Mouse (Mus musculus): ENCODE results near the gene Ranbp1. TPM values are rescaled to one million over a fixed set of nuclear protein-coding genes. Genes with fewer than 3 reads are reported as not detected.

The Ranbp1 gene
- total RNA-seq, 2 experiments from 2014 or later, result 87.3 to 92.9 TPM

DNA sequence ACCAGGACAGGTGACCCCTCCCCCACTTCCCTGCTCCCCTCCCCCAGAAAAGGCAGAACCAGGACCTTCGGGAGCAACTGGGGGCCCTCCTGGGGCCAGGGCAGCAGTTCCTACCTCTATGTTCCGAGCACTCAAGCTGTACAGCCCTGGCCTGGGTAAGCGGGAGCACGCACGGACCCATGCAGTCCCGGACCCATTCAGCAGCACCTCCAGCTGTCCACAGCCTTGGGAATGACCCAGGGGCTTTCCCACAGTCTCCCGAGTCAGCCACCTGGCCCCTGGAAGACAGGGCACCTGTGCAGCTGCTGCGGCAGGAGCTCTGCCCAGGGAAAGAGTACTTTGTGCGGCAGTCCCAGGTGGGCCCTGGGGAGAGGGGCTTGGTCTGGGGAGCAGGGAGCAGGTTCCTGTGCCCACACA lies 29.9 kb downstream of the Ranbp1 start:
- DNase-seq (ENCODE audit: extremely low spot score in 1 of 2, low spot score in 2 of 2), result no peak
- intact Hi-C loops (cut with DNase I), result no loop called here
- no peak for TF ChIP-seq CTCF (IDR thresholded peaks at IDR 0.05)

GRCm38 (mm10) chr16:18217579-18217978 lies 31.0 kb downstream of the Ranbp1 start, which contains the start of gene Ccdc188:
Ccdc188 (plus strand) TSS chr16:18217879.
- TF ChIP-seq CTCF (IDR thresholded peaks at IDR 0.05), result no peak
- Histone ChIP-seq H3K27ac (no peak within 1 kb of the TSS), H3K4me3 (no peak within 1 kb of the TSS)
- intact Hi-C loops (cut with DNase I), result no loop called here
- DNase-seq (ENCODE audit: extremely low spot score in 1 of 2, low spot score in 2 of 2), result no peak

More for the DNA sequence above, 29.9 kb downstream of the Ranbp1 start:
- Histone ChIP-seq H3K4me3 (no peak overlapping the region), H3K27ac (no peak overlapping the region)

- TF ChIP-seq CTCF (IDR thresholded peaks at IDR 0.05), result no peak
- no peak for DNase-seq (ENCODE audit: extremely low spot score in 1 of 2, low spot score in 2 of 2)
- intact Hi-C loops (cut with DNase I), result no loop called here
- Histone ChIP-seq H3K27ac (peak overlapping the region; percentile 76), H3K4me3 (peak overlapping the region; percentile 2; the same call in 1 of the 2 replicates)
These were observed 33.7 kb downstream of the Ranbp1 start for GRCm38 (mm10) chr16:18214858-18215257.

GRCm38 (mm10) chr16:18213689-18214088 lies 34.8 kb downstream of the Ranbp1 start:
- no peak for TF ChIP-seq CTCF (IDR thresholded peaks at IDR 0.05)
- intact Hi-C loops (cut with DNase I), result no loop called here

DNA sequence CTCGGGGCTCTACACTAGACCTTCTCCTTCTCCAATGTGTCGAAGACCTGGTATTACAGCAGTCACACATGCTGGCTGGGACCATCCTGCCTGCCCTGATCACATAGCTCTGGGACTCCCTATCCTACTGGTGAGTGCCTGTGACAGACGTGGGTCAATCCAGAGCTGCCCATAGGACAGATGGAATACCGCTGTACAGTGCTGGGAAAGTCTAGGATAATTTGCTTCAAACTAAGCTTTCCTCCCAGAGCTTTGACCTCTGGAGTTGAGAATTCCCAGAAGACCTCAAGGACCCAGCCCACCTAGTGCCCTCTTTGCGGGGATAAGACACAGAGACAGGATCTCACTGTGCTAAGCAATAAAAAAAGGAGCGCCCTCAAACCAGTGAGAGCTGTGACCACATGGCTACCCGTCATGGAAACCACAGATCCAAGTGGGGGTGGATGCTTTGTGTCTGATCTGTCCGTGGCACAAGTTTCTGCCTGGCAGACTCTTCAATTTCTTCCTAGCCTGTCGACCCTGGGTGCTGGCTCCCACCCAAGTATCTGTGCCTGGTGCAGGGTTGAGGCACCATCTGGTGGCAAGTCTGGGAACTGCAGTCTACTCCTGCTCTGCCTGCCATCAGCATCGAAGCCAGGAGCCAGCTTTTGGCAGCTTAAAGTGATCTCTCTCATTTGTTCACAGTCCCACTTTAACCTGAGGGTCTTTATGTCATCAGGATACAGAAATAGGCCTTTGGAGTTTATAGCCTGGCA lies 36.9 kb downstream of the Ranbp1 start:
- H3K27ac ChIP-seq, result peak overlapping the region; percentile 42; the same call in 1 of the 2 replicates
- peak; percentile 89 to 95 for DNase-seq (ENCODE audit: extremely low spot score in 1 of 2, low spot score in 2 of 2)
- TF ChIP-seq CTCF (IDR thresholded peaks at IDR 0.05), result peak; percentile 99
- H3K4me3 ChIP-seq, result no peak overlapping the region
- intact Hi-C loops (cut with DNase I), result loop anchor here (1.0 to 2.0 kb wide), 4 partner anchors 39 to 159 kb away; partner anchors contain the start of genes Dgcr6 and Rtn4r

More at GRCm38 (mm10) chr16:18213689-18214088, 34.8 kb downstream of the Ranbp1 start:
- Histone ChIP-seq H3K27ac (peak overlapping the region; percentile 76), H3K4me3 (peak overlapping the region; percentile 9; the same call in 1 of the 2 replicates)
- peak; percentile 72 to 74 for DNase-seq (ENCODE audit: extremely low spot score in 1 of 2, low spot score in 2 of 2)

- TF ChIP-seq CTCF (IDR thresholded peaks at IDR 0.05), result peak; percentile 87
- Histone ChIP-seq H3K27ac (peak overlapping the region; percentile 42; the same call in 1 of the 2 replicates), H3K4me3 (no peak overlapping the region)
- intact Hi-C loops (cut with DNase I), result loop anchor here (1.0 to 2.0 kb wide), 4 partner anchors 39 to 158 kb away; partner anchors contain the start of genes Dgcr6 and Rtn4r
- peak; percentile 71 to 83 for DNase-seq (ENCODE audit: extremely low spot score in 1 of 2, low spot score in 2 of 2)
These were observed 37.7 kb downstream of the Ranbp1 start for GRCm38 (mm10) chr16:18210701-18211416.

DNA sequence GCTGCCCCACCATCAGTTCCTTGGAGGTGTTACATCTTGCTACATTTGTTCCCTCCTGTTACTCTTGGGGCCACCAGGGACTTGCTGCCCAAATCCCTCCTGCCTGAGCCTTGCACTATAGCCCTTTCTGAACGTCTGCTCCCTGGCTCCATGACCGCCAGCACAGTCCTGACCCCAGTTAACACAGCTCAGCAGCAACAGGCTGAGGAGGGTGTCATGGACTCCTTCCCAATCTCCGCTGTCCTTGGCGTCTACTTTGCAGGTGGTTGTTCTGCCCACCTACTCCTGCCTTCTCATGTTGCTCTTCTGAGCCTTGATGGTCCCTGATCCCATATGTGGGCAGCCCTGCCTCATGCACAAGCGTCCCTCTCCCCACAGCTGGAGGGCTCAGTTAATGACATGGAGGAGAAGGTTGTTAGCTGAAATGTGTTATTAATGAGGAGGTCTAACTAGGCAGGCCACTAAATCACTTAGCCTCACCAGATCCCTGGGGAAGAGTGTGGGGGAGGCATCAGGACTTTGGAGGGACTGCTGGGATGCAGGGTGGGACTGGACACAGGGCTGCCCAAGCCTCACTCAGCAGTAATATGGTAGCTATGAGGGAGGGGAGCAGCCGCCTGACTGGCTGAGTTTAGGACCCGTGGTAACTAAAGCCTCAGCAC lies 45.0 kb downstream of the Ranbp1 start:
- intact Hi-C loops (cut with DNase I), result no loop called here

DNA sequence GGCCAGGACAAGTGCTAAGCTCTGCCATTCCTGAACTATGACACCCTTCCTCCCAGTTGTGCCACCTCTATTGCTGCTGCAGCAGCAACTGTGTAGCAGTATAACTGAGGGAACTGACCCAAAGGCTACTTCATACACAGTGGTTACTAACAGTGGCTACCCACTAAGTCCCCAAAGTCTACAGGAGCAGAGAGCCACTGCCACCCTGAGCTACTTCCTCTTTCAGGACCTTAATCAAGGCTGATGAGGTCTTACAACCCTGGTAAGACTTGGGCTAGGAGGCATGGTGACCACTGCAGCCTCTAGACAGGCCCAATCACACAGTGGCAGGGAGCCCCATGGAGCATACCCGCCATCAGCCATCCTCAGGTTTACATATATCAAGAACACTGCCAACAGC lies 46.5 kb downstream of the Ranbp1 start:
- Histone ChIP-seq H3K27ac (no peak overlapping the region), H3K4me3 (no peak overlapping the region)
- TF ChIP-seq CTCF (IDR thresholded peaks at IDR 0.05), result no peak
- DNase-seq (ENCODE audit: extremely low spot score in 1 of 2, low spot score in 2 of 2), result no peak
- intact Hi-C loops (cut with DNase I), result no loop called here

More for the DNA sequence above, 45.0 kb downstream of the Ranbp1 start:
- no peak overlapping the region for H3K27ac ChIP-seq
- DNase-seq (ENCODE audit: extremely low spot score in 1 of 2, low spot score in 2 of 2), result no peak
- TF ChIP-seq CTCF (IDR thresholded peaks at IDR 0.05), result no peak
- H3K4me3 ChIP-seq, result no peak overlapping the region

DNA sequence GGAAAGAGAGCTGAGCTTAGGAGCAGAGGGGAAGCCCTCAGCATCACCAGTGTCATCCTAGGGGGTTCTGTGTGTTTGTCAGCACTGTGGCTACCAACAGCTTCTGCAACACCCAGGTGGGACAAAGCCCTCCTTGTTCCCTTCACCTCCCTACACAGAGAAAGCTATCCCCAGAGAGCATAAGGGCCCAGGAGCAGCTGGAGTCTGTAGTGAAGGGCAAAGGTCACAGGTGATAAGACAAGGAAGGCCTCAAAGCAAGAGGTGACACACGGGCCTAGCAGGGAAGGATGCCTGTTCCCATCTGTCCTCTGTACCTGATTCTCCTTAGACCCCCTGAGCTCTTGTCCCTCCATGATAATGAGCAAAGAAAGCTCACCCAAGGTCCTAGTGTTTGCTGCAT lies 46.9 kb downstream of the Ranbp1 start:
- no peak for DNase-seq (ENCODE audit: extremely low spot score in 1 of 2, low spot score in 2 of 2)
- no peak for TF ChIP-seq CTCF (IDR thresholded peaks at IDR 0.05)
- intact Hi-C loops (cut with DNase I), result no loop called here
- Histone ChIP-seq H3K27ac (no peak overlapping the region), H3K4me3 (no peak overlapping the region)

- no peak overlapping the region for H3K27ac ChIP-seq
- TF ChIP-seq CTCF (IDR thresholded peaks at IDR 0.05), result no peak
- intact Hi-C loops (cut with DNase I), result no loop called here
- DNase-seq (ENCODE audit: extremely low spot score in 1 of 2, low spot score in 2 of 2), result no peak
- H3K4me3 ChIP-seq, result no peak overlapping the region
These were observed 48.5 kb downstream of the Ranbp1 start for GRCm38 (mm10) chr16:18200062-18200461.

- no peak for DNase-seq (ENCODE audit: extremely low spot score in 1 of 2, low spot score in 2 of 2)
- Histone ChIP-seq H3K27ac (peak overlapping the region; percentile 50; the same call in 1 of the 2 replicates), H3K4me3 (no peak overlapping the region)
- intact Hi-C loops (cut with DNase I), result no loop called here
- TF ChIP-seq CTCF (IDR thresholded peaks at IDR 0.05), result no peak
These were observed 50.0 kb downstream of the Ranbp1 start for GRCm38 (mm10) chr16:18198365-18199098.
